Mouse (Mus musculus): Measurements from ENCODE around the gene Hist1h3b.
A peak's percentile ranks its signal among the peaks of the same experiment; 100 is the strongest.
"Not testable (repeated sequence)": the region's sequence is repeated elsewhere in the genome, so short reads cannot be mapped to it uniquely, and the experiment has no call there.

Gene Hist1h3b

DNA sequence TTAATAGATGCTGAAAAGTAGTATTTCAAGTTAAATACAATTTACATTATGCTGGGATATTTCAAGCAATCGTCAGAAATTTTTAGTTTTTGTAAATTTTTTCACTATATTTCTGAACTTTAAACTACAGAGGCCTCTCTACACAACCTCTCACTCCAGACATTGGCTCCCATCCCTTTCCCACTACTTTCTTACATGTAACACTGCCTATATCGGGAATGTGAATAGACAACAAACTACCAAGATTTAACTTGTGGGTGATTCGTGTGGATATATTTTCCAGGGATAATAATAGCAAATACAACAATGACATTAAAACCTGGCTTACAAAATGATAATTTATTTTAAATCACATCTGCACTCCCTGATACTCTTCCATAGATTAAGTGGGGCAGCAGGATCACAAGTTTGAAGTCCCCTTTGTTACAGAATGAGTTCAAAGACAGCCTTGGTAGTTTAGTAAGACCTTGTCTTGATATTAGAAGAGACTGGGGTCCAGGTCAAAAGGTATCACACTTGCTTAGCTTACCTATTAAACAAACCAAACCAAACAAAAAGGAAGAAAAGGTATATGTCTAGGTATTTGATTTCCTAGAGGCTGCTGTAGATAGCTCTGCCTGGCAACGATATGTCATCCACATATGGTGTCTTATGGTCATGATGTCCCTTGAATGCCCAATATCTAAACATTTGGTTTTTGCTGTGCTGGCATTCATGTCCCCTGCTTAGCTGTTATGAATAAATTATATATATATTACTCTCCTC lies 1.4 kb downstream of the Hist1h3b start:
- DNase-seq (ENCODE audit: extremely low spot score, low spot score) = no peak

GRCm38 (mm10) chr13:23755000-23755399 lies 2.9 kb downstream of the Hist1h3b start:
- DNase-seq (ENCODE audit: extremely low spot score, low spot score) = no peak

- DNase-seq (ENCODE audit: extremely low spot score, low spot score) = peak; percentile 93
Measured at GRCm38 (mm10) chr13:23756790-23757189, 4.7 kb downstream of the Hist1h3b start, which contains the start of gene Hist1h4b. Gene Hist1h4b, plus strand, starts transcription at chr13:23757013.

GRCm38 (mm10) chr13:23757211-23757773 lies 5.2 kb downstream of the Hist1h3b start:
- DNase-seq (ENCODE audit: extremely low spot score, low spot score) = peak; percentile 63

GRCm38 (mm10) chr13:23757921-23758320 lies 5.9 kb downstream of the Hist1h3b start:
- no peak for DNase-seq (ENCODE audit: extremely low spot score, low spot score)

- DNase-seq (ENCODE audit: extremely low spot score, low spot score) = no peak
Measured at GRCm38 (mm10) chr13:23759251-23759771, 7.2 kb downstream of the Hist1h3b start.

GRCm38 (mm10) chr13:23759916-23760239 lies 7.8 kb downstream of the Hist1h3b start:
- DNase-seq (ENCODE audit: extremely low spot score, low spot score) = no peak

DNA sequence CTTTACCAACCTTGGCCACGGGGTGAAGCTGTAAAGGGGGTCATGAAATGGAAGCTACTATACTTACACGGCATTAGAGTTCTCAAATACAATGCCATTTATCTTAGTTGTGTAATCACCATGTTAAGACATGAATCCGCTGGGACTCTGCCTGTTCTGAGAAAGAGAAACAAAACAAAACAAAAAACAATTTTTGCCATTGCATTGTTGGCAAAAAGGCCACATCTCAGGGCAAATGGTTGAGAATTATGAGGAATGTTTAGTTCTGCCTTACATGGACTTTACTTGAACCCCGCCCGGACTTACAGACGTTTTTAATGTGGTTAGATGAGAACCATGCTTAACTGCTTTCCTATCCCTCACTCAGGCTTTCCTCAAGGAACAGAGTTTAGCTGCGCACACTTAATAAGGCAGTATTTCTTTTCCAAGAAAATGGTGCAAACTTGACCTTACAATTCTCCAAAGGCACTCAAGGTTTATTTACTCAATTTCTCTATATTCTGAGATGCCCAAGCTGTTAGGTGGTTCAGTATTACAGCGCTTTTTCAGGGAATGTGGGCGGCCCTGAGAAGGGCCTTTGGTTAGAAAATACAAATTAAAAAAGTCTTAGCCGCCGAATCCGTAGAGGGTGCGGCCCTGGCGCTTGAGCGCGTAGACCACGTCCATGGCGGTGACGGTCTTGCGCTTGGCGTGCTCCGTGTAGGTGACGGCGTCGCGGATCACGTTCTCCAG lies 8.3 kb downstream of the Hist1h3b start:
- no peak for DNase-seq (ENCODE audit: extremely low spot score, low spot score)

GRCm38 (mm10) chr13:23760972-23761864 lies 9.2 kb downstream of the Hist1h3b start, which contains the start of gene Hist1h4a:
Gene Hist1h4a, minus strand, starts transcription at chr13:23761230.
- peak; percentile 99 for DNase-seq (ENCODE audit: extremely low spot score, low spot score)

GRCm38 (mm10) chr13:23761871-23762821 lies 10.1 kb downstream of the Hist1h3b start, which contains the start of gene Hist1h3a:
Gene Hist1h3a, minus strand, starts transcription at chr13:23762386.
- DNase-seq (ENCODE audit: extremely low spot score, low spot score) = peak; percentile 64

- no peak for DNase-seq (ENCODE audit: extremely low spot score, low spot score)
Measured at GRCm38 (mm10) chr13:23763242-23763585, 11.1 kb downstream of the Hist1h3b start.

DNA sequence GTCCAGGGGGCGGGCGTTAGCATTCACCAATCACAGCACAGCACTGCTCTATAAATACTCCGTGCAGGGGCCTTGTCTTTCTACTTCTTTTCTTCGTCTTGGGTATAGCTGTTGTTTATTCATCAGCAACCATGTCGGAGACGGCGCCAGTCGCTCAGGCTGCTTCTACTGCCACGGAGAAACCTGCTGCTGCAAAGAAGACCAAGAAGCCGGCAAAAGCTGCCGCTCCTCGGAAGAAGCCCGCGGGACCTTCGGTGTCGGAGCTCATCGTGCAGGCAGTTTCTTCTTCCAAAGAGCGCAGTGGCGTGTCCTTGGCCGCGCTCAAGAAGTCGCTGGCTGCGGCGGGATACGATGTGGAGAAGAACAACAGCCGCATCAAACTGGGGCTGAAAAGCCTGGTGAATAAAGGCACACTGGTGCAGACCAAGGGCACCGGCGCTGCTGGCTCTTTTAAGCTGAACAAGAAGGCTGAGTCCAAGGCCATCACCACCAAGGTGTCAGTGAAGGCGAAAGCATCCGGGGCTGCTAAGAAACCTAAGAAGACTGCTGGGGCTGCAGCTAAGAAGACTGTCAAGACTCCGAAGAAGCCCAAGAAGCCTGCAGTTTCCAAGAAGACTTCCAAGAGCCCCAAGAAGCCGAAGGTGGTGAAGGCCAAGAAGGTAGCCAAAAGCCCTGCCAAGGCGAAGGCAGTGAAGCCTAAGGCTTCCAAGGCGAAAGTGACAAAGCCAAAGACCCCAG lies 11.7 kb downstream of the Hist1h3b start, which contains the start of gene Hist1h1a:
Gene Hist1h1a (plus strand): TSS at position 81 of the 738 bp plus-strand sequence.
- DNase-seq (ENCODE audit: extremely low spot score, low spot score) = peak; percentile 89

DNA sequence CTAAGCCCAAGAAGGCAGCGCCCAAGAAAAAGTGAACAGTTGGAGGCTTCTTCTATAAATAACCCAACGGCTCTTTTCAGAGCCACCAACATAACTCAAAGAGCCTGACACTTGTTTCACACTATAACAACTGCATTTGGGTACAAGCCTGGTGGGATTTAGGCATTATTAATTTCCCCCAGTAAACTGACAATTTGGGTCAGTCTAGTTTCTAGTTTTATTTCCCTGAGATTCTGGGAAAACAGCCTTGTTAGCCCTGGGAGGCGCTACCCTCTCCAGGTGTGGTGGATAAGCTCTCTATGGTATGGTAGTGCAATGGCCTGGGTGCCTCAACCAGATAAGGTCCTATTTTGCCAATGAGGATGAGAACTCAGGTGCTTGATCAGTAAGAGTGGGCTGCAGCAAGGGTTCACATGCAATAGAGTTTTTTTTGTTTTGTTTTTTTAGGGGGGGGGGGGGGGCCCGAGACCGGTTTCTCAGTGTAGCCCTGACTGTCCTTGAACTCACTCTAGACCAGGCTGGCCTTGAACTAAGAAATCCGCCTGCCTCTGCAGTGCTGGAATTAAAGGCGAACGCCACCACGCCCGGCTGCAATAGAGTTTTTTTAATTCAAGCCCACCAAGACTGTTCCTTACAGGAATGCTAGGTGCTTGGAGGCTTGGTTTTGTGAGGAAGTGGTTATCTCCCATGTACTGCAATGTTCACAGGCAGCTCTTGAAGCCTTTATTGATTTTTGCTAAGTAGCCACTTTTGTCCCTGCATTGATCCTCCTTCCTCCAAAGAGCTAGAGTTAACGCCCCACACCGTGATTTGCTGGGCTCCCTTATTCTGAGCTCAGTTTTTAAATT lies 12.5 kb downstream of the Hist1h3b start:
- no peak for DNase-seq (ENCODE audit: extremely low spot score, low spot score)

- no peak for DNase-seq (ENCODE audit: extremely low spot score, low spot score)
Measured at GRCm38 (mm10) chr13:23765172-23765513, 13.1 kb downstream of the Hist1h3b start.

DNA sequence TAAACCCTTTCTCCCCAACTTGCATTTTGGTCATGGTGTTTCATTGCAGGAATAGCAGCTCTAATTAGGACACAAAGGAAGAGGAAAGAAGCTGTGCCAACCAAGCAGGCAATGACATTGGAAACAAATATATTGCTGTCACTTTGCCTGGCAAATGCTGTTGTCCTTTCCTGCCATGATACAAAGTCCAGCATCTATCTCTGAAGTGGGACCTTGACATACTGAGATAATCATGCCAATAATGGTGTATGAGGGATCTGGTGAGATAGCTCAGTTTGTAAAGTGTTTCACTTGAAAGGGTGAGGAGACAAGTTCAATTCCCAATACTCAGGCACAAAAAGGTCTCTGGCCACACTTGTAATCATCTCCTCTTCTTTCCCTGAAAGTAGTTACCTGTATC lies 14.7 kb downstream of the Hist1h3b start:
- DNase-seq (ENCODE audit: extremely low spot score, low spot score) = no peak

DNA sequence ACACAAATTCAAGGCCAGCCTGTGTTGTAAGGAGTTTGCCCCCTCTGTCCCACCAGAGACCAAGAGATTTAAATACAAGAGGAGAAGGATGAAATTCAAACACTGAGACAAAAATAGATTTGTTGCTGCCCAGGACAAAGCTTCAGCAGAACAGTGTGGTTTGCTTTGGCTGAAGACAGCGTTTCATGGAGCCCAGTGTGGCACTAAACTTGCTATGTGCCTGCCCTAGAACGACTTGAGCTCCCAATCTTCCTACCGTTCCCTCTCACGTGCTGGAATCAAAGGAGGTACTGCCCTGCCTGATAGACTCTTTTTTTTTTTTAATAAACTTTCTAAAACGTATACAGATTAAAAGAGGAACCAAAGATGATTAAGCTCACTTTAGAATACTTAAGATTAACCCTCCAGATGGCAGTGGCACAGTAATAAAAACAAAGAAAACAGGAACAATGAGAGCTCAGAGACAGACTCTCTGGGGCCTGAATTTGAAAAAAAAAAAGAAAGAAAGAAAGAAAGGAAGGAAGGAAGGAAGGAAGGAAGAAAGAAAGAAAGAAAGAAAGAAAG lies 16.8 kb downstream of the Hist1h3b start:
- no peak for DNase-seq (ENCODE audit: extremely low spot score, low spot score)

DNA sequence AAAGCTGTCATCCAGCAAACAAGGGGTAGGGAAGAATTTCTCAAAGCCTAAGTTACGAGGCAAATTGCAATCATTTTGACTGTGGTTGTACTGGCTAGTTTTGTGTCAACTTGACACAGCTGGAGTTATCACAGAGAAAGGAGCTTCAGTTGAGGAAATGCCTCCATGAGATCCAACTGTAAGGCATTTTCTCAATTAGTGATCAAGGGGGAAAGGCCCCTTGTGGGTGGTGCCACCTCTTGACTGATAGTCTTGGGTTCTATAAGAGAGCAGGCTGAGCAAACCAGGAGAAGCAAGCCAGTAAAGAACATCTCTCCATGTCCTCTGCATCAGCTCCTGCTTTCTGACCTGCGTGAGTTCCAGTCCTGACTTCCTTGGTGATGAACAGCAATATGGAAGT lies 17.5 kb downstream of the Hist1h3b start, which contains the start of gene Trim38:
Gene Trim38 (plus strand): TSS at position 301 of the 400 bp plus-strand sequence.
- DNase-seq (ENCODE audit: extremely low spot score, low spot score) = not testable (repeated sequence)
